Mouse (Mus musculus) neutrophil, adult 5-6 weeks (primary cell): ENCODE data around the gene Sf3a2. TPM values are rescaled to one million over a fixed set of nuclear protein-coding genes. Genes with fewer than 3 reads are reported as not detected.
"Not testable (repeated sequence)": the region's sequence is repeated elsewhere in the genome, so short reads cannot be mapped to it uniquely, and the experiment has no call there.

Source experiments
- ATAC-seq: fragments of 151-379, 151-347 bp; 2 replicates; pipeline ENCODE4 v1.8.0; 2017; ENCODE audit warnings: mild to moderate bottlenecking, moderate TSS enrichment; ENCODE audit not compliant: insufficient number of reproducible peaks, poor library complexity, low FRiP score, severe bottlenecking; ENCODE audit errors: extremely low read depth
- total RNA-seq: library from RNA; stranded (forward); fragments of 200-1000 nt; gene quantifications from 2 replicates; pipeline ENCODE4 v1.2.3, GENCODE M21; 2017

The Sf3a2 gene
- total RNA-seq, 1 experiment from 2014 or later, result 15.5 TPM

- ATAC-seq, result peak; percentile 2; the same call in 1 of the 2 replicates
Measured at GRCm38 (mm10) chr10:80797186-80798149, 530 bp upstream of the Sf3a2 start.

- no peak for ATAC-seq
Measured at GRCm38 (mm10) chr10:80799070-80799566, 1.1 kb downstream of the Sf3a2 start.

DNA sequence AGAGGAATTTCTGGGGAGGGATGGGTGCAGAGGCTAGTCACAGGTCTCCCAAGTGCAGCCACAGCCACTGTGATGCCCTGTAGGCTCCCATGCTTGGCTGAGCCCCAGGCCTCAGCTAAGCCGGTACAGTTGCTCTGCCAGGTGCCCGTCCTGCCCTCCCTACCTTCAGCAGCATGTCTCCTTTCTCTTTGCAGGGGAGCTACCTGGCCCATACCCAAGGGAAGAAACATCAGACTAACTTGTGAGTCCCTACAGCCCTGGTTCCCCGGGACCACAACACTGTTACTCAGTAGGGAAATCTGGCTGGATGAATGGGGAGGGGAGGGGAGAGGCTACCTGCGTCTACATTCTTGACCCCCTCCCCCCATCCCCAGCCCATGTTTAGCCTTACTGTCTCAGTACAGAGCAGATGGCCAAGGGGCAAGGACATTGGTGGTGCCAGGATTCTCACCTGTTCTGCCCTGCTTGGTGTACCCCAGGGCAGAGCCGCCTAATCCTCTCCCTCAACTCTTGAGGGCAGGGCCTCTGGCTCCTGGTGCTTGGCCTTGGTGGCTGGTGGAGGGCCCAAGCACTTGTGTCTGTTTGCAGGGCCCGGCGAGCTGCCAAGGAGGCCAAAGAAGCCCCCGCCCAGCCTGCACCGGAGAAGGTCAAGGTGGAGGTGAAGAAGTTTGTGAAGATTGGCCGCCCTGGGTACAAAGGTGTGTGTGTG lies 4.4 kb downstream of the Sf3a2 start:
- ATAC-seq, result no peak

GRCm38 (mm10) chr10:80802996-80803395 lies 5.0 kb downstream of the Sf3a2 start:
- ATAC-seq, result no peak

- ATAC-seq, result no peak
Measured at GRCm38 (mm10) chr10:80804340-80804739, 6.3 kb downstream of the Sf3a2 start.

GRCm38 (mm10) chr10:80804916-80805315 lies 6.9 kb downstream of the Sf3a2 start, which contains the start of gene Amh:
Gene Amh (plus strand): TSS chr10:80805243.
- no peak for ATAC-seq

- no peak for ATAC-seq
Measured at GRCm38 (mm10) chr10:80805322-80805721, 7.3 kb downstream of the Sf3a2 start.

DNA sequence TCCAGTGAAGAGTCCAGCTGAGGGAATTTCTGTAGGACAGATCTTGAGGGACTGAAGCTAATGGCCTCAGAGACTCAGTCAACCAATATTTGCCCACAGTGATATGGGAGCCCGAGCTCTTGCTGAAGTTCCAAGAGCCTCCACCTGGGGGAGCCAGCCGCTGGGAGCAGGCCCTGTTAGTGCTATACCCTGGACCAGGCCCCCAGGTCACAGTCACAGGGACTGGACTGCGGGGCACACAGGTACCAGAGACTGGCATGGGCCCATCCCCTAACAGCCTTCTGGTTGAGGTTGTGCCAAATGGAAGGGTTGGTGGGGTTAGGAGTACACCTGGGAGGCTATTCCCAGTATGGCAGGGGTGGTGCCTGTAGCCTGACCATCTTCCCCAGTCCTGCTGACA lies 7.9 kb downstream of the Sf3a2 start:
- ATAC-seq, result peak; percentile 38

DNA sequence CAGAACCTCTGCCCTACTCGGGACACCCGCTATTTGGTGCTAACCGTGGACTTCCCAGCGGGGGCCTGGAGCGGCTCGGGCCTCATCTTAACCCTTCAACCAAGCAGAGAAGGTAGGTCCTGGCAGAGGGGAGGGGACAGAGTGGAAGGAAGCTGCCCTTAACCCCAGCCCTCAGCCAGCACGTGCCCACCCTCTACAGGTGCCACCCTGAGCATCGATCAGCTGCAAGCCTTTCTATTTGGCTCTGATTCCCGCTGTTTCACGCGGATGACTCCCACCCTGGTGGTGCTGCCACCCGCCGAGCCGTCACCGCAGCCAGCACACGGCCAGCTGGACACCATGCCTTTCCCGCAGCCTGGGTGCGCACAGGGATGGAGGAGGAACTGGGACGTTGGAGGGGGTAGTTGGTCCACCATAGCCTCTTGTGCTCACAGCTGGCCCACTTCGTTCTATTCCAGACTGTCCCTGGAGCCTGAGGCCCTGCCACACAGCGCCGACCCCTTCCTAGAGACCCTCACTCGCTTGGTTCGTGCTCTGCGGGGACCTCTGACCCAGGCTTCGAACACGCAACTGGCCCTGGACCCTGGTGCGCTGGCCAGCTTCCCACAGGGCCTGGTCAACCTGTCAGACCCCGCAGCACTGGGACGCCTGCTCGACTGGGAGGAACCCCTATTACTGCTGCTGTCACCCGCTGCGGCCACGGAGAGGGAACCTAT lies 8.5 kb downstream of the Sf3a2 start:
- no peak for ATAC-seq

- peak; percentile 7; the same call in 1 of the 2 replicates for ATAC-seq
Measured at GRCm38 (mm10) chr10:80807057-80807627, 9.1 kb downstream of the Sf3a2 start.

DNA sequence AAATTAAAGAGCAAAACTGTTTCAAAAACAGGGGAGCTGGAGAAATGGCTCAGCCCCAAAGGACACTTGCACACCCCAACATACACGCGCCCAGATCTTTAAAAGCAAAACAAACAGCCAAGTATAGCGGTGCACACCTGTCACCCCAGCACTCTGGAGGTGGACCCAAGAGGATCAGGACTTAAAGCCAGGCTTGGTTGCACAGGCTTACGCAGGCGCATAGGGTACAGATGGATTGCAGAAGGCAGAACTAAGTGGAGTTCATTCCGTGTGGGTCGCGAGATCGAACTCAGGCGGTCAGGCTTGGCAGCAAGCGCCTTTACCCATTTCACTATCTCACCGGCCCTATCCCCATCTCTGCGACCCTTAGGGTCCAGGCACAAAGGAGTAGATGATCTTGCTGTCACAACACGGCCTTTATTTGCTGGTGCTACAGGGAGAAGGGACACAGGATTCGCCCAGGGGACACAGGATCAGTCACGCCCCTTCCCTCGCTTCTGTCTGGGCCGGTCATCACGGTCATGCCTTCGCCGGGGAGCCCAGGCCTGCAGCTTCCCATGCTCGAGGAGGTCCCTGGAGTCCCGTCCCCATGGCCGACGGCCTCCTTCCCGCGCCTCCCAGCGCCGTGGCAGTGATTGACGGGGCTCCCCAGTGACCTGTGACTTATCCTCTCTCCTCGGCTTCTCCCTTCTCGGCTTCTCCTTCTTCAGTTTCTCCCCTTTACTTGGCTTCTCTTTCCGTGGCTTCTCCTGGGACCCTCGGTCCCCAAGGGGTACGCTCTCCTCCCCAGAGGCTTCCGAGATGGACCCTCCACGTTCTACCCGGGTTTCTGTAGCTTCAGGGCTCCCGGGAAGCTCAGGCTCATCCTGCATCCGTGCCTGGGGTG lies 10.3 kb downstream of the Sf3a2 start:
- no peak for ATAC-seq

GRCm38 (mm10) chr10:80808985-80809632 lies 11.1 kb downstream of the Sf3a2 start:
- no peak for ATAC-seq

DNA sequence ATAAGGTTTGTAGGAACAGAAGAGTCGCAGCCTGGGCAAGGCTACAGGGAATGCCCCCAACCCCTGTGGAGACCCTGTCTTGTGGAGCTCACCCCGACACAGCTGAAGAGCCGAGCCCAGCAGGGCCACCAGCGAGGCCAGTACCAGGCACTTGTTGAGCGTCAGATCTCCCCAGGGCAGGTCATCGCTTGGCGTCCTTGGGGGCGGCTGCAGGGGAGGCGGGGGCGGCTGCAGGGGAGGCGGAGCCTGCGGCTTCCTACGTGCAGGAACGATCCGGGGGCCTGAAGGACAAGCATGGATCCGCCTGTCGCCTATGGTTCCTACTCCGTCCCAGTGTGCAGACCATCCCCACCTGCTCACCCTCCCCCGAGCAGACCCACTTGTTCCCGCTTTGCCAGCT lies 12.1 kb downstream of the Sf3a2 start:
- ATAC-seq, result no peak

DNA sequence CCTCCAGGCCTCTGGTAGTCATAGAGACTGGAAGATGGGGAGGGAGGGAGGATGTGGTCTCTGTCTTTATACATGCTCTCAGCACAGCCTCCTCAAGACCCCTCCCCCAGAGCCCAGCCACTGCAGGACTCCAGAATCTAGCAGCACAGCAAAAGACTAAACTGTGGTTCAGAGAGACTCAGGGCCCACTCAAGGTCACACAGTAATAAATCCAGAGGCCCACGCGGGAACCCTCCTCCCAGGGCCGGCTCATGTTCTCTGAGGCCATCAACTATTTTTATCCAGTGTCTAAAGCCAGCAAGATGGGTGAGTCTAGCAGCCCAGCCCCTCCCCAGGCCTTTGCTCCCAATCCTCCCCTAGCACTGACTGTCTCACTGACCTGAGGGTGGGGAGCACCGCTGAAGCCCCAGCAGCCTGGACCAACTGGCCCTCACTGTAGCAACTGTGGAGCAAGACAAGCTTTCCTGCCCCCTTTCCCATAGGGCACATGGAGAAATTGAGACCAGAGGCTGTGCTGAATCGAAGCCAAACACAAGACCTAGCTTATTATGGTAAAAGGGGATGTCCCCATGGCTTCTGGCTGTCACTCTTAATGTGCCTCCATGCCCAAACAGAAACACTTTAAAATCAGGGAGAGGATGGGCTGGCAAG lies 14.5 kb downstream of the Sf3a2 start:
- no peak for ATAC-seq

DNA sequence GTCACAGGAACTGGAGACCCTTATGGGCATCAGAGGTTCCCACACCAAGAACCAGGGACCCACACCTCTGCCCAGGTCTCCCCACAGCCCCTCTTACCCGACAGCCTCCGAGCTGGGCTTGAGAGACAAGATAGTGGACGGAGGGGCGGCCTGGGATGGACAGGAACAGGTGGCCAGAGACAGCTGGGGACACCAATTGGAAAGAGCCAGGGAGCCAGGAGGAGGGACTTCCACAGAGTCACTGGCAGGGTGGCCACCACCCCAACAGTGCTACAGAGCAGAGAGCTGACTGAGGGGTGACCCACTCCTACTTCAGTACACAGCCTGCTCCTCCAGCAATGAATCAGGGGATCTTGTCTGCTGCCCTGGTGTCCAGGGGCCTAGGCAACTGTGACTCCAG lies 15.4 kb downstream of the Sf3a2 start, which contains the start of gene Jsrp1:
Gene Jsrp1 (minus strand): TSS at position 133 of the 400 bp plus-strand sequence.
- no peak for ATAC-seq

DNA sequence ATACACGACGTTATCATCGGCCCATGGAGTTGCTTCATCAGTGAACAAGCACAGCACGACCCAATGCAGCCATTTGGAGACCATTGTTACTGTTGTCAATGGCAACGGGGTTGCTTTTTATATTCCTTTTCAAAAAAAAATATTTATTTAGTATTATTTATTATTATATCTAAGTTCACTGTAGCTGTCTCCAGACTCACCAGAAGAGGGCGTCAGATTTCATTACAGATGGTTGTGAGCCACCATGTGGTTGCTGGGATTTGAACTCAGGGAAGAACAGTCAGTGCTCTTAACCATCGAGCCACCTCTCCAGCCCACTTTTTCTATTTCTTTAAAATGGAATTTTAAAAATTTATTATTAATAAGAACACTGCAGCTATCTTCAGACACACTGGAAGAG lies 16.8 kb downstream of the Sf3a2 start:
- ATAC-seq, result no peak

DNA sequence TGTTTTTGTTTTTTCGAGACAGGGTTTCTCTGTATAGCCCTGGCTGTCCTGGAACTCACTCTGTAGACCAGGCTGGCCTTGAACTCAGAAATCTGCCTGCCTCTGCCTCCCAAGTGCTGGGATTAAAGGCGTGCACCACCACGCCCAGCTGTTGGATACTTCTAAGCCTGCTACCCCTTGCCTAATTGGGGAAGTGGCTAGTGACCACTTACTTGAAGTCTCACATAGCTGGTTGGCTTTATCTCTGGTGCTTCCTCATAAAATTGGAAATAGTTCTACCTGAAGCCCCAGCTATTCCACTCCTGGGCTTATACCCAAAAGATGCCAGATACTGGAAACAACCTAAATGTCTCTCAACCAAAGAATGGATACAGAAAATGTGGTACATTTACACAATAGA lies 18.3 kb downstream of the Sf3a2 start:
- ATAC-seq, result not testable (repeated sequence)
